Mouse (Mus musculus) CH12.LX (cell line): ENCODE results near the gene Ace3. TPM values are rescaled to one million over a fixed set of nuclear protein-coding genes. Genes with fewer than 3 reads are reported as not detected.

Experiments
- DNase-seq: peaks from one replicate; pipeline ENCODE4 v3.0.0-alpha.2; 2013; ENCODE audit errors: extremely low read depth
- H3K27ac ChIP-seq: 2 replicates; pipeline ENCODE4 v1.5.1; 2012; ENCODE audit warnings: low read depth, mild to moderate bottlenecking, control low read depth, moderate library complexity; ENCODE audit not compliant: insufficient read depth
- H3K27me3 ChIP-seq: replicated peaks from 2 replicates; pipeline ENCODE3; 2012; ENCODE audit warnings: inconsistent platforms
- H3K36me3 ChIP-seq, 2 experiments: replicated peaks in 1 of 2; 2 replicates each; pipeline versions ENCODE3 to v1.6.1; 2012; ENCODE audit warnings: inconsistent platforms in 1 of 2, low read length in 1 of 2, mild to moderate bottlenecking in 1 of 2, mixed read lengths in 1 of 2, moderate library complexity in 1 of 2; ENCODE audit not compliant: control insufficient read depth in 1 of 2, insufficient read depth in 1 of 2
- H3K4me1 ChIP-seq, 2 experiments: 2 replicates each; pipeline ENCODE4 v1.6.1; 2012; ENCODE audit warnings: inconsistent platforms in 1 of 2, moderate library complexity in 1 of 2; ENCODE audit not compliant: insufficient read depth in 2 of 2, control insufficient read depth in 1 of 2
- H3K4me2 ChIP-seq: 2 replicates; pipeline ENCODE4 v1.6.1; 2012; ENCODE audit warnings: low read depth, mild to moderate bottlenecking, control low read depth; ENCODE audit not compliant: poor library complexity, insufficient read depth, severe bottlenecking
- H3K4me3 ChIP-seq, 3 experiments: fragments of 150-350 bp in 1 of 3; sonication (generic) in 1 of 3; replicated peaks in 1 of 3; 2 replicates each; pipeline versions ENCODE3 to v1.5.1; 2011 to 2012; ENCODE audit warnings: low read depth in 2 of 3, low read length in 2 of 3, mild to moderate bottlenecking in 2 of 3, moderate library complexity in 2 of 3, control low read depth in 1 of 3, improper control_type of control experiment in 1 of 3, inconsistent platforms in 1 of 3, mixed read lengths in 1 of 3; ENCODE audit not compliant: poor library complexity in 1 of 3
- H3K79me2 ChIP-seq: replicated peaks from 2 replicates; pipeline ENCODE4 v1.6.1; 2012; ENCODE audit warnings: mild to moderate bottlenecking, moderate library complexity; ENCODE audit not compliant: control insufficient read depth, poor library complexity, insufficient read depth, severe bottlenecking; ENCODE audit errors: extremely low read depth
- H3K9ac ChIP-seq: 2 replicates; pipeline ENCODE4 v1.6.1; 2012; ENCODE audit warnings: low read depth, mild to moderate bottlenecking, control low read depth, moderate library complexity; ENCODE audit not compliant: insufficient read depth
- H3K9me3 ChIP-seq: replicated peaks from 2 replicates; pipeline ENCODE3; 2012; ENCODE audit warnings: low read length, inconsistent platforms, mixed read lengths
- BHLHE40 ChIP-seq: IDR thresholded peaks from 2 replicates; pipeline ENCODE4 v1.6.1; 2011; ENCODE audit warnings: mild to moderate bottlenecking, low read depth, low read length, improper control_type of control experiment
- CHD2 ChIP-seq: IDR thresholded peaks from 2 replicates; pipeline ENCODE4 v1.6.1; 2011; ENCODE audit warnings: low read length, improper control_type of control experiment
- E2F4 ChIP-seq: IDR thresholded peaks from 2 replicates; pipeline ENCODE4 v1.6.1; 2011; ENCODE audit warnings: low read depth, low read length, improper control_type of control experiment; ENCODE audit not compliant: insufficient replicate concordance
- ELF1 ChIP-seq: IDR thresholded peaks from 2 replicates; pipeline ENCODE4 v1.6.1; 2014; ENCODE audit warnings: low read depth, mild to moderate bottlenecking, inconsistent platforms, low read length, improper control_type of control experiment
- ETS1 ChIP-seq: conservative IDR thresholded peaks from 2 replicates; pipeline ENCODE4 v1.6.1; 2012; ENCODE audit warnings: low read depth, mild to moderate bottlenecking, inconsistent platforms, low read length, improper control_type of control experiment, moderate library complexity
- IRF4 ChIP-seq: IDR thresholded peaks from 2 replicates; pipeline ENCODE4 v1.6.1; 2014; ENCODE audit warnings: low read depth, mild to moderate bottlenecking, inconsistent platforms, low read length, improper control_type of control experiment
- JUND ChIP-seq: conservative IDR thresholded peaks from 2 replicates; pipeline ENCODE4 v1.6.1; 2011; ENCODE audit warnings: low read depth, low read length, improper control_type of control experiment
- MAFK ChIP-seq: IDR thresholded peaks from 2 replicates; pipeline ENCODE4 v1.6.1; 2011; ENCODE audit warnings: low read length, improper control_type of control experiment; ENCODE audit not compliant: insufficient replicate concordance
- MAX ChIP-seq: IDR thresholded peaks from 2 replicates; pipeline ENCODE4 v1.6.1; 2011; ENCODE audit warnings: low read length, improper control_type of control experiment
- MAZ ChIP-seq: IDR thresholded peaks from 2 replicates; pipeline ENCODE4 v1.6.1; 2012; ENCODE audit warnings: low read depth, mild to moderate bottlenecking, inconsistent platforms, low read length, improper control_type of control experiment, moderate library complexity
- NELFE ChIP-seq: IDR thresholded peaks from 2 replicates; pipeline ENCODE4 v1.6.1; 2011; ENCODE audit warnings: low read depth, low read length, improper control_type of control experiment
- RAD21 ChIP-seq: IDR thresholded peaks from 2 replicates; pipeline ENCODE4 v1.6.1; 2011; ENCODE audit warnings: low read depth, mild to moderate bottlenecking, low read length, improper control_type of control experiment, moderate library complexity
- RCOR1 ChIP-seq: conservative IDR thresholded peaks from 2 replicates; pipeline ENCODE4 v1.6.1; 2012; ENCODE audit warnings: low read depth, mild to moderate bottlenecking, inconsistent platforms, low read length, improper control_type of control experiment
- SMC3 ChIP-seq: IDR thresholded peaks from 2 replicates; pipeline ENCODE4 v1.6.1; 2011; ENCODE audit warnings: low read depth, low read length, improper control_type of control experiment
- TBP ChIP-seq: conservative IDR thresholded peaks from 2 replicates; pipeline ENCODE4 v1.6.1; 2011; ENCODE audit warnings: low read depth, low read length, improper control_type of control experiment
- USF1 ChIP-seq: IDR thresholded peaks from 2 replicates; pipeline ENCODE4 v1.6.1; 2014; ENCODE audit warnings: low read depth, mild to moderate bottlenecking, inconsistent platforms, low read length, improper control_type of control experiment
- ZMIZ1 ChIP-seq: IDR thresholded peaks from 2 replicates; pipeline ENCODE4 v1.6.1; 2012; ENCODE audit warnings: low read depth, mild to moderate bottlenecking, inconsistent platforms, low read length, improper control_type of control experiment
- dilution Hi-C: fragments of 300-500 bp; cut with MboI; formaldehyde crosslinking; loops from 2 replicates; pipeline ENCODE4 v1.14.3; 2020; ENCODE audit warnings: low sequenced_read_pairs; ENCODE audit not compliant: extremely low pct_unique_long_range_greater_than_20kb, extremely low pct_ligation_motif_present
- in situ Hi-C: fragments of 300-500 bp; cut with MboI; formaldehyde crosslinking; loops from 3 replicates; pipeline ENCODE4 v1.14.3; 2019; ENCODE audit warnings: low sequenced_read_pairs, low pct_ligation_motif_present, low pct_unique_long_range_greater_than_20kb, mixed read lengths
- polyA plus RNA-seq: library from polyadenylated mRNA; unstranded; fragments of >175 nt; gene quantifications from 2 replicates; pipeline ENCODE4 v1.2.1, GENCODE M21; 2012; ENCODE audit warnings: low read depth; ENCODE audit not compliant: insufficient read length
- total RNA-seq, 2 experiments: library from RNA; depleted of rRNA; stranded (reverse); fragments of 300-350 nt in 1 of 2; fragments of >200 nt in 1 of 2; gene quantifications; 2 replicates each; pipeline ENCODE4 v1.2.3; 2012 to 2014

The Ace3 gene
- total RNA-seq (2012; rRNA removed) (not detected in 2 replicates), total RNA-seq (2014; rRNA removed) (not detected in 2 replicates), polyA plus RNA-seq (not detected in 2 replicates)

- H3K4me3 ChIP-seq: no peak within 1 kb of the TSS
- TF ChIP-seq RCOR1: no peak
- TF ChIP-seq TBP: no peak
- no peak for TF ChIP-seq MAFK
- TF ChIP-seq BHLHE40: no peak
- TF ChIP-seq ELF1: no peak
- TF ChIP-seq SMC3: no peak
- TF ChIP-seq ETS1: no peak
- TF ChIP-seq ZMIZ1: no peak
- no peak for TF ChIP-seq MAX
- no peak for TF ChIP-seq CHD2
- TF ChIP-seq JUND: no peak
- no peak for TF ChIP-seq E2F4
- no peak for TF ChIP-seq NELFE
- peaks cover 85% of the 10 kb centered on the region for H3K27me3 ChIP-seq
- H3K9ac ChIP-seq: no peak within 1 kb of the TSS
- H3K4me1 ChIP-seq: no peaks in the 10 kb centered on the region
- no peaks in the 10 kb centered on the region for H3K36me3 ChIP-seq
- no peak within 1 kb of the TSS for H3K4me2 ChIP-seq
- DNase-seq: no peak
- in situ Hi-C loops (loop anchor here (10.0 kb wide), 1 partner anchor 60 kb away; no protein-coding TSS in a partner anchor), dilution Hi-C loops (no loop called here)
- H3K27ac ChIP-seq: no peak within 1 kb of the TSS
- H3K9me3 ChIP-seq: peaks cover 6% of the 10 kb centered on the region
- H3K79me2 ChIP-seq: no peaks in the 10 kb centered on the region
These were observed at the start of gene Ace3 for GRCm38 (mm10) chr11:105994375-105994774. Ace3 (plus strand) TSS chr11:105994675.

- no peak overlapping the region for H3K27ac ChIP-seq
- in situ Hi-C loops: no loop called here
- no peak overlapping the region for H3K9ac ChIP-seq
- no peak for DNase-seq
- H3K9me3 ChIP-seq: no peaks in the 10 kb centered on the region
- no peak for TF ChIP-seq MAZ
- TF ChIP-seq IRF4: no peak
- TF ChIP-seq RAD21: no peak
- TF ChIP-seq SMC3: no peak
- no peak for TF ChIP-seq USF1
- no peak for TF ChIP-seq RCOR1
- no peaks in the 10 kb centered on the region for H3K79me2 ChIP-seq
- dilution Hi-C loops: loop anchor here (25.0 kb wide), 1 partner anchor 117 kb away; the partner anchor contains the start of gene Taco1
- peak overlapping the region in 1 of 3 experiments; percentile 5 for H3K4me3 ChIP-seq
- H3K27me3 ChIP-seq: peaks cover 93% of the 10 kb centered on the region
- H3K4me2 ChIP-seq: peak overlapping the region; percentile 55; the same call in 1 of the 2 replicates
- H3K36me3 ChIP-seq: no peaks in the 10 kb centered on the region
- H3K4me1 ChIP-seq: peaks cover 2 to 3% of the 10 kb centered on the region in 2 experiments; a peak in 1 of 4 replicates
These were observed 49.5 kb upstream of the Ace3 start for GRCm38 (mm10) chr11:105944770-105945672.
